Mouse (Mus musculus) heart, embryonic 15.5 days (tissue): Measurements from ENCODE around the gene Slc25a53. TPM values are rescaled to one million over a fixed set of nuclear protein-coding genes. Genes with fewer than 3 reads are reported as not detected.
"Not testable (repeated sequence)": the region's sequence is repeated elsewhere in the genome, so short reads cannot be mapped to it uniquely, and the experiment has no call there.

Source experiments
- ATAC-seq: fragments of 200-750 bp; cut with Nextera tagmentation; replicated peaks from 2 replicates; pipeline ENCODE4 v1.8.0; 2017; ENCODE audit warnings: low read depth, moderate TSS enrichment; ENCODE audit not compliant: insufficient number of reproducible peaks, insufficient read depth, low FRiP score
- H3K27ac ChIP-seq: fragments of 300-500 bp; sonication (generic); 2 replicates; pipeline ENCODE4 v1.5.1; 2015; ENCODE audit warnings: mild to moderate bottlenecking, inconsistent platforms
- H3K27me3 ChIP-seq: fragments of 300-500 bp; sonication (generic); 2 replicates; pipeline ENCODE4 v1.6.1; 2015; ENCODE audit warnings: inconsistent platforms
- H3K36me3 ChIP-seq: fragments of 300-500 bp; sonication (generic); 2 replicates; pipeline ENCODE4 v1.6.1; 2015; ENCODE audit warnings: mild to moderate bottlenecking, inconsistent platforms
- H3K4me1 ChIP-seq: fragments of 300-500 bp; sonication (generic); replicated peaks from 2 replicates; pipeline ENCODE4 v1.6.1; 2015; ENCODE audit warnings: inconsistent platforms
- H3K4me2 ChIP-seq: fragments of 300-500 bp; sonication (generic); 2 replicates; pipeline ENCODE4 v1.6.1; 2015; ENCODE audit warnings: inconsistent platforms, mild to moderate bottlenecking, moderate library complexity
- H3K4me3 ChIP-seq: fragments of 300-500 bp; sonication (generic); 2 replicates; pipeline ENCODE4 v1.5.1; 2015; ENCODE audit warnings: mild to moderate bottlenecking, inconsistent platforms
- H3K9ac ChIP-seq: fragments of 300-500 bp; sonication (generic); 2 replicates; pipeline ENCODE4 v1.6.1; 2015; ENCODE audit warnings: mild to moderate bottlenecking, inconsistent platforms
- H3K9me3 ChIP-seq: fragments of 300-500 bp; sonication (generic); replicated peaks from 2 replicates; pipeline ENCODE4 v1.6.1; 2016; ENCODE audit warnings: inconsistent platforms
- WGBS: fragments of 180-500 bp; shearing (Covaris S2); methylation state at CpG from one replicate; pipeline ENCODE4 v1.1.7; 2015; ENCODE audit warnings: mixed read lengths; 5-methylcytosine and 5-hydroxymethylcytosine counted together
- polyA plus RNA-seq: library from polyadenylated mRNA; unstranded; fragments of >200 nt; fragmentation: Nextera tagmentation; extraction: Ambion mirVana; gene quantifications from 2 replicates; pipeline ENCODE4 v1.2.1, GENCODE M21; 2015

The Slc25a53 gene
- polyA plus RNA-seq, 1 experiment from 2014 or later, result 4.9 TPM

DNA sequence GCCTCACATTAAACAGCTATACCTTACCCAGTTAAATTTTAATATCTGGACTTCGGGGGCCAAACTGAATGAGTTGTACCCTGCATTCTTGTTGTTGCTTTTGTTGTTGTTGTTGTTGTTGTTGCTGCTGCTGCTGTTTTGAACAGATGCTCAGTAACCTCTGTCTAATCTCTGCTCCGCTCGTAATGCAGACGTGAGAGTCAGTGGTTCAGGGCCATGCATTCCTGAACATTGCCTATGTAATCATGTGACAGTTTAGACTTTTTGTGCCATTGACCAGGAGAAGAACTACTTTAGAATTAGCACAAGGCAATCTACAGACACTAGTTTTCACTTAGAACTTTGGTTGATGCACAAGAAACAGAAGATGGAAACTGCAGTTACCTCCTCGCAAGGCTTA, 79.8 kb downstream of the Slc25a53 start:
- not testable (repeated sequence) for H3K27ac ChIP-seq, H3K9ac ChIP-seq, H3K36me3 ChIP-seq, H3K27me3 ChIP-seq, ATAC-seq, H3K4me1 ChIP-seq, H3K9me3 ChIP-seq
- Histone ChIP-seq H3K4me3 (peak overlapping the region; percentile 35; the same call in 1 of the 2 replicates), H3K4me2 (peak overlapping the region; percentile 54)
- WGBS, result 63% methylated on average over 5 of the region's 5 CpGs

DNA sequence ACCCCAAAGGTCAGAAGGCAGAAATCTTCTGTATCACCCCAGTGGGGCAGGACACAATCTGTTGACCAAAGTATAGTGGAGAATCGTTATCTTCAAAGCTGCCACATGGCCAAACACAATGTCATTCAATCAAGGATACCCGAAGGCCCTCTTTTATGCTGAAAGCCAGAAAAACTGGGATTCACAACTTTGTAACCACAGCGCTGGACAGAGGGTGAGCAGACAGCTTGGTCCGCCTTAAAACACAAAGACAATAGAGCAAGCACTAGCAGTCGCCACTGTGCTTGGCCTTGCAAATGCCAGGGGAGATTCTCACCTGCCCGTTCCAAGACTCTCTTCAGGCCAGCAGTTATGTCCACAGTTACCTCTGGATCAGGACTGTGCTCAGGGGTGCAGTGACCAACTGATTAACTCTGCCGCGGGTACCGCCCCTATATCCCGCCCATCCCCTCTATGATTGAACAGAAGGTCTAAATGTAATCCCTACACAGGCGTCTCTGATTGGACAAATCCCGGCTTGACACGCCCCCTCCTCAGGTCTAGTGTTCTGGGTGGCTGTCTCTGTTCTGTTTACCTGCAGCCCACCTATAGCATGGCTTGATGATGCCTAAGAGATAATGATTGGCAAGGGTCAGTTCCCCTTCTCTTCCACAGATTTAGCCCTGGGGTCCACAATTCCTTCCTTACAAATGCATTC, 80.4 kb downstream of the Slc25a53 start:
- Histone ChIP-seq H3K4me2 (peak overlapping the region; percentile 54), H3K4me3 (peak overlapping the region; percentile 35)
- WGBS, result 27% methylated on average over 13 of the region's 13 CpGs
- not testable (repeated sequence) for H3K36me3 ChIP-seq, H3K27ac ChIP-seq, H3K27me3 ChIP-seq, H3K4me1 ChIP-seq, H3K9me3 ChIP-seq, H3K9ac ChIP-seq
- ATAC-seq, result 0 out of 2 replicates have a peak, but pooled peaks have one; percentile 60

DNA sequence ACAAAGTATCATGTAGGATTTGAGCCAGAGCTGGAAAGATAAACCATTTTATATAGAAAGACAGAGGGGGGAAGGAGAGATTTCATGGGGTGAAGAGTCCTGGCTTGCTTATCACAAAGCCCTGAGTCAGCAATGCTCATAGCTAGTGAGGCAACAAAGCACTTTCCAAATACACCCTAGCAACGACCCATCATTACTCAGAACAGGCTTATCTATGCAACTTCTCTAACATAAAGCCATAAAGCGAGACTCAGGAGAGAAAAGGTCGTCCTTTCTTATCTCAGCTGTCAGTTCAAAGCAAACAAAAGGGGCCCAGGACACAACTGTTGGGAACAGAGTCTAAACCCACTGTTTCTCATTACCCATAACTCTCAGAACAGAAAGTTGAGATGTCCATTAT, 100.1 kb downstream of the Slc25a53 start:
- H3K4me2 ChIP-seq, result no peak overlapping the region
- no peaks in the 10 kb centered on the region for H3K9me3 ChIP-seq
- no peaks in the 10 kb centered on the region for H3K27me3 ChIP-seq
- no peak overlapping the region for H3K4me3 ChIP-seq
- 13% methylated on average over 3 of the region's 3 CpGs for WGBS
- no peak for ATAC-seq
- H3K36me3 ChIP-seq, result no peaks in the 10 kb centered on the region
- no peaks in the 10 kb centered on the region for H3K4me1 ChIP-seq
- no peak overlapping the region for H3K9ac ChIP-seq
- H3K27ac ChIP-seq, result no peak overlapping the region

Other genes with a start within 250 kb of the Slc25a53 start
- gene Plp1, start 215.6 kb downstream of the Slc25a53 start, polyA plus RNA-seq, result 3.0 and 3.8 TPM in 2 replicates
- gene Rab9b, start 169.5 kb downstream of the Slc25a53 start, polyA plus RNA-seq, result 0.23 and 0.32 TPM in 2 replicates
- gene H2bfm, start 111.0 kb downstream of the Slc25a53 start, polyA plus RNA-seq, result not detected in 2 replicates
- gene Tmsb15b2, start 62.8 kb downstream of the Slc25a53 start, polyA plus RNA-seq, result 11.0 and 15.5 TPM in 2 replicates
- 1.5 and 2.0 TPM in 2 replicates for gene Tmsb15l, start 61.4 kb downstream of the Slc25a53 start, polyA plus RNA-seq
- 10.2 and 12.5 TPM in 2 replicates for gene Tmsb15b1, start 61.4 kb downstream of the Slc25a53 start, polyA plus RNA-seq
- gene Zcchc18, start 45.1 kb downstream of the Slc25a53 start, polyA plus RNA-seq, result 1.6 and 4.8 TPM in 2 replicates
- gene Fam199x, start 11.3 kb upstream of the Slc25a53 start, polyA plus RNA-seq, result 3.8 and 4.2 TPM in 2 replicates
- gene Esx1, start 83.8 kb upstream of the Slc25a53 start, polyA plus RNA-seq, result not detected in 2 replicates